Mouse (Mus musculus): ENCODE results near the gene Macf1.

DNA sequence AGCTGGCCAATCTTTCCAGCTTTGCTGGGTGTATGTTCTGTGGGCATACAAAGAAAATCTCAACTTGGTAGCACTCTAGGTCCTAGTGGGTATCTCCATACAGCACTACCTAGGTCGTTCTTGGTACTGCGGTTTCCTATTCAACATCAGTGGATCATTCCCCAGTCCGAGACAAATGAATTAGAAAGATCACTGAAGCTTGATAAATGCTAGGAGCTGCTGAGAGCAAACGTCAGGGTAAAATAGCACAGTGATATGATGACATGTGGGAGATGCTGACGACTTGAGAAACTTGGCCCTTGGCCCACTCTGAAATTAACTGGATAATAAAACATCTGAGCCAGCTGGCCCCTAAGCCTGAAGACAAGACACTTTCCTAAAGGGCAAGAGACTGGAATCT lies 78.2 kb downstream of the Macf1 start:
- TF ChIP-seq CTCF (conservative IDR thresholded peaks at IDR 0.05; ENCODE audit: insufficient read depth, insufficient read length, low read depth, low read length) = no peak
- no peak for TF ChIP-seq POLR2A (IDR thresholded peaks at IDR 0.05; ENCODE audit: low read depth, low read length)
